ENCODE assay signal across 9 mouse cellular contexts in genomic region chr16:93292181-93292834, GRCm38 (mm10).
DNase-seq lines count a peak whose midpoint lies in the region; ATAC-seq and TF ChIP-seq lines count a peak whose summit lies in the region.
"Had no signal": no experiment of that assay in that cellular context is flagged by ENCODE, and none has a peak within 500 bp of the region (broad histone marks: within the 10 kb centered on the region; RNA-seq: fewer than 3 reads in every experiment).

No protein-coding gene starts in this region.

- peak overlapping the region; percentile 6 for H3K4me3 ChIP-seq in lung, adult 2 months (replicated peaks; ENCODE audit: extremely low read depth, low read depth, low read length)
- H3K4me3 ChIP-seq in lung, embryonic 15.5 days: no peak overlapping the region
- H3K4me3 ChIP-seq in liver, embryonic 12.5 days: no peak overlapping the region
- H3K4me3 ChIP-seq: liver, embryonic 13.5 days had no signal

- no peak overlapping the region for H3K9ac ChIP-seq in lung, embryonic 15.5 days
- no peak overlapping the region for H3K9ac ChIP-seq in liver, embryonic 12.5 days
- H3K9ac ChIP-seq: liver, embryonic 13.5 days had no signal

- H3K4me1 ChIP-seq in lung, adult 2 months (ENCODE audit: control insufficient read depth, insufficient read depth, low read length): no peaks in the 10 kb centered on the region; the same call in 1 of the 2 replicates
- H3K4me1 ChIP-seq in lung, embryonic 15.5 days: peaks cover 9% of the 10 kb centered on the region; the same call in 1 of the 2 replicates
- no peaks in the 10 kb centered on the region for H3K4me1 ChIP-seq in liver, embryonic 12.5 days
- H3K4me1 ChIP-seq: liver, embryonic 13.5 days had no signal

- H3K9me3 ChIP-seq in lung, embryonic 15.5 days: no peaks in the 10 kb centered on the region
- H3K9me3 ChIP-seq in liver, embryonic 12.5 days (replicated peaks): no peaks in the 10 kb centered on the region
- H3K9me3 ChIP-seq: liver, embryonic 13.5 days had no signal

- no peak for TF ChIP-seq CTCF in lung, adult 2 months (IDR thresholded peaks at IDR 0.05; ENCODE audit: insufficient read depth, low read length)

- peak overlapping the region; percentile 29; the same call in 1 of the 2 replicates for H3K4me2 ChIP-seq in lung, embryonic 15.5 days
- no peak overlapping the region for H3K4me2 ChIP-seq in liver, embryonic 12.5 days
- H3K4me2 ChIP-seq: liver, embryonic 13.5 days had no signal

- 47% methylated on average over 14 of the region's 14 CpGs for WGBS in lung, adult 2 months
- WGBS in lung, embryonic 15.5 days: 37% methylated on average over 14 of the region's 14 CpGs
- 68% methylated on average over 14 of the region's 14 CpGs for WGBS in liver, embryonic 12.5 days (ENCODE audit: insufficient replicate concordance)

- peak; percentile 72 for ATAC-seq in lung, embryonic 15.5 days (ENCODE audit: borderline replicate concordance, extremely low read depth, low FRiP score, low TSS enrichment)
- ATAC-seq in liver, embryonic 12.5 days: no peak
- no peak for ATAC-seq in megakaryocyte progenitor cell, adult 5-6 weeks (replicated peaks; ENCODE audit: poor library complexity)

- H3K36me3 ChIP-seq in lung, embryonic 15.5 days: no peaks in the 10 kb centered on the region
- H3K36me3 ChIP-seq in liver, embryonic 12.5 days: no peaks in the 10 kb centered on the region
- H3K36me3 ChIP-seq: liver, embryonic 13.5 days had no signal

- no peaks in the 10 kb centered on the region for H3K27me3 ChIP-seq in lung, embryonic 15.5 days
- peaks cover 9% of the 10 kb centered on the region; the same call in 1 of the 2 replicates for H3K27me3 ChIP-seq in liver, embryonic 12.5 days (replicated peaks)

- DNase-seq in lung, adult 2 months: peak; percentile 11
- DNase-seq in lung, postnatal 10 days: no peak
- DNase-seq in forelimb bud, embryonic 11.5 days (ENCODE audit: low read depth, low spot score): peak; percentile 45
- DNase-seq in thymus, postnatal 0 days (ENCODE audit: low spot score): peak; percentile 64
- no peak for DNase-seq in urinary bladder, postnatal 14 days (ENCODE audit: low spot score)

- no peak for TF ChIP-seq POLR2A in lung, adult 2 months (IDR thresholded peaks at IDR 0.05; ENCODE audit: borderline replicate concordance, extremely low read depth, low read depth, low read length)

- peak overlapping the region; percentile 95 for H3K27ac ChIP-seq in lung, embryonic 15.5 days
- H3K27ac ChIP-seq in liver, embryonic 12.5 days: no peak overlapping the region
- H3K27ac ChIP-seq: liver, embryonic 13.5 days had no signal

Comparison
In these comparisons a context has a peak if more than half of its experiments do, and no peak if none do; other contexts are left out.
1. DNase-seq: peak in lung, adult 2 months (single experiment), forelimb bud, embryonic 11.5 days (single experiment) and thymus, postnatal 0 days (single experiment); none in lung, postnatal 10 days (single experiment) and urinary bladder, postnatal 14 days (single experiment).